Mouse (Mus musculus): ENCODE results near the gene Fam71a. TPM values are rescaled to one million over a fixed set of nuclear protein-coding genes. Genes with fewer than 3 reads are reported as not detected.

Fam71a gene
- not detected for polyA plus RNA-seq (2014; fragmentation: Illumina TruSeq; extraction: RNeasy Lipid Tissue Mini Kit (QIAGEN cat#74804); ENCODE audit: low read depth, low replicate concordance)

GRCm38 (mm10) chr1:191164717-191165116 is at the start of gene Fam71a:
Gene Fam71a (minus strand): TSS chr1:191164817.

Other genes starting within 250 kb of the Fam71a start
- 87.4 TPM for gene Angel2, start 239.7 kb downstream of the Fam71a start, polyA plus RNA-seq (2014; fragmentation: Illumina TruSeq; extraction: RNeasy Lipid Tissue Mini Kit (QIAGEN cat#74804); ENCODE audit: low read depth, low replicate concordance)
- gene Vash2, start 185.5 kb downstream of the Fam71a start, polyA plus RNA-seq (2014; fragmentation: Illumina TruSeq; extraction: RNeasy Lipid Tissue Mini Kit (QIAGEN cat#74804); ENCODE audit: low read depth, low replicate concordance) = 0.63 TPM
- 30.5 TPM for gene Flvcr1, start 138.7 kb downstream of the Fam71a start, polyA plus RNA-seq (2014; fragmentation: Illumina TruSeq; extraction: RNeasy Lipid Tissue Mini Kit (QIAGEN cat#74804); ENCODE audit: low read depth, low replicate concordance)
- not detected for gene Spata45, start 128.2 kb downstream of the Fam71a start, polyA plus RNA-seq (2014; fragmentation: Illumina TruSeq; extraction: RNeasy Lipid Tissue Mini Kit (QIAGEN cat#74804); ENCODE audit: low read depth, low replicate concordance)
- 32.4 TPM for gene Tatdn3, start 101.9 kb downstream of the Fam71a start, polyA plus RNA-seq (2014; fragmentation: Illumina TruSeq; extraction: RNeasy Lipid Tissue Mini Kit (QIAGEN cat#74804); ENCODE audit: low read depth, low replicate concordance)
- 0.50 TPM for gene Nsl1, start 101.8 kb downstream of the Fam71a start, polyA plus RNA-seq (2014; fragmentation: Illumina TruSeq; extraction: RNeasy Lipid Tissue Mini Kit (QIAGEN cat#74804); ENCODE audit: low read depth, low replicate concordance)
- gene Batf3, start 67.0 kb downstream of the Fam71a start, polyA plus RNA-seq (2014; fragmentation: Illumina TruSeq; extraction: RNeasy Lipid Tissue Mini Kit (QIAGEN cat#74804); ENCODE audit: low read depth, low replicate concordance) = 0.60 TPM
- 12.5 TPM for gene Atf3, start 53.2 kb upstream of the Fam71a start, polyA plus RNA-seq (2014; fragmentation: Illumina TruSeq; extraction: RNeasy Lipid Tissue Mini Kit (QIAGEN cat#74804); ENCODE audit: low read depth, low replicate concordance)
- gene Nenf, start 153.4 kb upstream of the Fam71a start, polyA plus RNA-seq (2014; fragmentation: Illumina TruSeq; extraction: RNeasy Lipid Tissue Mini Kit (QIAGEN cat#74804); ENCODE audit: low read depth, low replicate concordance) = not detected
- 6.0 TPM for gene Tmem206, start 161.1 kb upstream of the Fam71a start, polyA plus RNA-seq (2014; fragmentation: Illumina TruSeq; extraction: RNeasy Lipid Tissue Mini Kit (QIAGEN cat#74804); ENCODE audit: low read depth, low replicate concordance)
- 242 TPM for gene Ppp2r5a, start 238.5 kb upstream of the Fam71a start, polyA plus RNA-seq (2014; fragmentation: Illumina TruSeq; extraction: RNeasy Lipid Tissue Mini Kit (QIAGEN cat#74804); ENCODE audit: low read depth, low replicate concordance)